Mouse (Mus musculus) megakaryocyte, embryonic 14.5 days (primary cell): ENCODE data around the gene Cpxm2.

Experiments used
- FLI1 ChIP-seq: IDR thresholded peaks from 2 replicates; pipeline ENCODE4 v1.6.1; 2012; ENCODE audit warnings: low read length, inconsistent platforms, mixed read lengths
- GATA1 ChIP-seq: IDR thresholded peaks from 3 replicates; pipeline ENCODE4 v1.6.1; 2012; ENCODE audit warnings: mixed read lengths, low read length, inconsistent platforms, borderline replicate concordance

DNA sequence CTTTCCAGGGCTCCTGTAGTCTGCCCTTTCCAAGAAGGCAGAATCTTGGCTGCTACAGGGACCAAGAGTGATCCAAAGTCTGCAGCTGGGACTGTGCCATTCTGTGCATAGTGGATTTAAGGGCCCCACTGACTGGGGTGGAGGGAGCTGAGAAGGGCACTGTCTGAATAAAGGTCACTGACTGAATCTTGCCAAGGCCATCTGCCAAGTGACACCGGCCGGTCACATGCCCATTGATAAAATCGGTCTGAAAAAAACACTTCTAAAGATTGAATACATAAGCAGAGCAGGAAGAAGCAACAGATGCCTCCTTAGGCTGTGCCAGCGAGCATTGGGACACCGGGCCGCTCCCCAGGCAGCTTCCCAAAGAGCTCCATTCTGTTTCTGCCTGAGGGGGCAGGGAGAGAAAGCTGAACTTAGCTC lies 803 bp downstream of the Cpxm2 start:
- no peak for TF ChIP-seq GATA1
- no peak for TF ChIP-seq FLI1
